Mouse (Mus musculus) ES-Bruce4 (cell line): ENCODE data around the gene Tsc22d4. TPM values are rescaled to one million over a fixed set of nuclear protein-coding genes. Genes with fewer than 3 reads are reported as not detected.
"Not testable (repeated sequence)": the region's sequence is repeated elsewhere in the genome, so short reads cannot be mapped to it uniquely, and the experiment has no call there.

Experiments used
- H3K27ac ChIP-seq: 2 replicates; pipeline ENCODE4 v1.5.1; 2012; ENCODE audit warnings: low read length, inconsistent platforms; ENCODE audit not compliant: insufficient read depth
- H3K27me3 ChIP-seq: 2 replicates; pipeline ENCODE4 v1.6.1; 2012; ENCODE audit warnings: mild to moderate bottlenecking, low read length, inconsistent platforms; ENCODE audit not compliant: control insufficient read depth, poor library complexity, insufficient read depth, severe bottlenecking
- H3K36me3 ChIP-seq: 2 replicates; pipeline ENCODE4 v1.6.1; 2012; ENCODE audit warnings: inconsistent platforms, mild to moderate bottlenecking, low read length, moderate library complexity; ENCODE audit not compliant: control insufficient read depth, poor library complexity, insufficient read depth, severe bottlenecking
- H3K4me1 ChIP-seq: one replicate; pipeline ENCODE4 v1.8.1; 2011; ENCODE audit warnings: low read length; ENCODE audit not compliant: control insufficient read depth, insufficient read depth
- H3K4me3 ChIP-seq: 2 replicates; pipeline ENCODE4 v1.5.1; 2011; ENCODE audit warnings: low read depth, mild to moderate bottlenecking, low read length
- H3K9ac ChIP-seq: 2 replicates; pipeline ENCODE4 v1.6.1; 2012; ENCODE audit warnings: low read depth, mild to moderate bottlenecking, inconsistent platforms; ENCODE audit not compliant: poor library complexity, severe bottlenecking
- H3K9me3 ChIP-seq: replicated peaks from 2 replicates; pipeline ENCODE4 v1.6.1; 2012; ENCODE audit warnings: mild to moderate bottlenecking, low read length, inconsistent platforms; ENCODE audit not compliant: control insufficient read depth, poor library complexity, insufficient read depth, severe bottlenecking
- CTCF ChIP-seq: IDR thresholded peaks from one replicate; pipeline ENCODE4 v1.8.1; 2011; ENCODE audit warnings: low read depth, low read length
- EP300 ChIP-seq: IDR thresholded peaks from 2 replicates; pipeline ENCODE4 v1.6.1; 2011; ENCODE audit warnings: low read depth, low read length; ENCODE audit not compliant: insufficient read depth
- POLR2A ChIP-seq: IDR thresholded peaks from one replicate; pipeline ENCODE4 v1.8.1; 2011; ENCODE audit warnings: low read length; ENCODE audit not compliant: insufficient read depth
- polyA plus RNA-seq: library from polyadenylated mRNA; stranded (reverse); fragments of >200 nt; gene quantifications from 2 replicates; pipeline ENCODE4 v1.2.4, GENCODE M21; 2011; ENCODE audit warnings: low read depth; ENCODE audit not compliant: missing spikeins, insufficient read depth, insufficient read length

Gene Tsc22d4
- polyA plus RNA-seq, 1 experiment, result 47.7 TPM

DNA sequence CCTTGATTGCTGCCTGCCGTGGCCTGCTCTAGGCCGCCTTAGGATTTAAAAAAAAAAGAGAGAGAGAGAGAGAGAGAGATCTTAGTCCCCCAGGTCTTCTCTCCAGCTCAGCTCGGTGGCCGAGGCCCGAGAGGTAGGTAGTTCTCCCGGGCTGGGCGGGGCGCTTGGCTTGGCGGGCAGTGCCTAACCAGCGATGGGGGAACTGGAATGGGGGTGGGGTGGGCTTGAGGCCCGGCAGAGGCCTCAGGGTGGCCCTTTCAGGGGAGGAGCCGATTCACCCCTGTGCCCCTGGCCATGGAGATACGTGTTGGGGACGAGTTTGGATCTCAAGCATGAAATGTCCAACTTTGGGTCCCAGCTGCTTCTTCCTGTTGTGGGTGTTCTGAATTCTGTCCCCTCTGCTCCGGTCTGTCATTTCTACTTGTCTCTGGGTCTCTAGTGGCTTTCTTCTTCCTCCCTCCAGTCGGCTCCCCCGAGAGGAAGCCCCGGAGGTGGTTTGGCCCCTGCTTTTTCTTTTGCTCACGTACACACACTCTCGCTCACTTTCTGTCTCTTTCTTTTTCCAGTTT lies 836 bp downstream of the Tsc22d4 start:
- Histone ChIP-seq H3K36me3 (no peaks in the 10 kb centered on the region), H3K9me3 (no peaks in the 10 kb centered on the region), H3K4me1 (peaks cover 10% of the 10 kb centered on the region), H3K27me3 (no peaks in the 10 kb centered on the region), H3K4me3 (peak overlapping the region; percentile 77), H3K9ac (peak overlapping the region; percentile 62), H3K27ac (peak overlapping the region; percentile 49)
- TF ChIP-seq CTCF (no peak), POLR2A (no peak), EP300 (no peak)

DNA sequence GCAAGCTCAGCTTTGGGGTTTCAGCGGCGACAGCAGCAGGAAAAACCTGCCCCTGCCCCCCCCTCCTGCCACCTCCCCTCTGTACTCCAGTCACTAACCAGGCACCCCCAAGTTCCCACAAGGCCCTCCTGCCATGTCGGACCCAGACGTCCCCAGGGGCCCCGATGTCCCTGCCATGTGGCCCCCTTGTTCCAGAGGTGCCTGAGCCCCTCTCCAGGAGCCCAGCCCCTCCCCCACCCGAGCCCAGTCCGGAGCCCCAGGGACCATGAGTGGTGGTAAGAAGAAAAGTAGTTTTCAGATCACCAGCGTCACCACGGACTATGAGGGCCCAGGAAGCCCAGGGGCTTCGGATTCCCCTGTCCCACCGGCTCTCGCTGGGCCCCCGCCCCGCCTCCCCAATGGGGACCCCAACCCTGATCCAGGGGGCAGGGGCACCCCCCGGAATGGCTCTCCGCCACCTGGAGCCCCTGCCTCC lies 1.4 kb downstream of the Tsc22d4 start:
- Histone ChIP-seq H3K27ac (no peak overlapping the region), H3K9ac (peak overlapping the region; percentile 62), H3K4me3 (peak overlapping the region; percentile 77), H3K27me3 (no peaks in the 10 kb centered on the region), H3K36me3 (no peaks in the 10 kb centered on the region), H3K9me3 (no peaks in the 10 kb centered on the region), H3K4me1 (peaks cover 13% of the 10 kb centered on the region)
- TF ChIP-seq CTCF (no peak), EP300 (no peak), POLR2A (no peak)

GRCm38 (mm10) chr5:137747326-137747961 lies 1.9 kb downstream of the Tsc22d4 start:
- TF ChIP-seq EP300 (no peak), CTCF (peak; percentile 45)
- H3K27me3 ChIP-seq, result no peaks in the 10 kb centered on the region
- no peaks in the 10 kb centered on the region for H3K9me3 ChIP-seq
- no peaks in the 10 kb centered on the region for H3K36me3 ChIP-seq
- no peak overlapping the region for H3K27ac ChIP-seq
- H3K4me3 ChIP-seq, result peak overlapping the region; percentile 77
- peaks cover 13% of the 10 kb centered on the region for H3K4me1 ChIP-seq
- H3K9ac ChIP-seq, result peak overlapping the region; percentile 62

- 0 out of 2 replicates have a peak overlapping the region, but pooled peaks have one; percentile 15 for H3K27ac ChIP-seq
- TF ChIP-seq CTCF (no peak), POLR2A (no peak), EP300 (no peak)
- peaks cover 18% of the 10 kb centered on the region for H3K4me1 ChIP-seq
- no peaks in the 10 kb centered on the region for H3K27me3 ChIP-seq
- H3K9me3 ChIP-seq, result no peaks in the 10 kb centered on the region
- H3K4me3 ChIP-seq, result no peak overlapping the region
- no peak overlapping the region for H3K9ac ChIP-seq
- no peaks in the 10 kb centered on the region for H3K36me3 ChIP-seq
These were observed 2.7 kb downstream of the Tsc22d4 start for GRCm38 (mm10) chr5:137748130-137748770.

GRCm38 (mm10) chr5:137749196-137749836 lies 3.8 kb downstream of the Tsc22d4 start:
- TF ChIP-seq CTCF, result no peak
- TF ChIP-seq POLR2A, result no peak
- no peak for TF ChIP-seq EP300
- no peaks in the 10 kb centered on the region for H3K9me3 ChIP-seq
- peaks cover 18% of the 10 kb centered on the region for H3K4me1 ChIP-seq
- H3K27ac ChIP-seq, result no peak overlapping the region
- H3K36me3 ChIP-seq, result no peaks in the 10 kb centered on the region
- no peak overlapping the region for H3K4me3 ChIP-seq
- H3K9ac ChIP-seq, result no peak overlapping the region
- H3K27me3 ChIP-seq, result no peaks in the 10 kb centered on the region

DNA sequence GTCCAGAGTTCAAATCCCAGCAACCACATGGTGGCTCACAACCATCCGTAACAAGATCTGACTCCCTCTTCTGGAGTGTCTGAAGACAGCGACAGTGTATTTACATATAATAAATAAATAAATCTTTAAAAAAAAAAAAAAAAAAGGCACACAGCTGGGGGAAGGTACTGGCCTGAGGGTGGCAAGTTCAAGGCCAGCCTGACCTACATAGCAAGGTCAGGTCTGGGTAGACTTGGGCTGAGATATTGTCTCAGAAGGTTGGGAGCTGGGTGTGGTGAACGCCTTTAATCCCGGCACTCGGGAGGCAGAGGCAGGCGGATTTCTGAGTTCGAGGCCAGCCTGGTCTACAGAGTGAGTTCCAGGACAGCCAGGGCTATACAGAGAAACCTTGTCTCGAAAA lies 4.7 kb downstream of the Tsc22d4 start:
- H3K27me3 ChIP-seq, H3K4me3 ChIP-seq, H3K9ac ChIP-seq, H3K27ac ChIP-seq, H3K36me3 ChIP-seq, H3K9me3 ChIP-seq: not testable (repeated sequence)
- peaks cover 18% of the 10 kb centered on the region for H3K4me1 ChIP-seq
